Mouse (Mus musculus) limb, embryonic 11.5 days (tissue): ENCODE data around the gene Ifitm5. TPM values are rescaled to one million over a fixed set of nuclear protein-coding genes. Genes with fewer than 3 reads are reported as not detected.
"Not testable (repeated sequence)": the region's sequence is repeated elsewhere in the genome, so short reads cannot be mapped to it uniquely, and the experiment has no call there.

Experiments
- ATAC-seq: fragments of 200-750 bp; cut with Nextera tagmentation; 2 replicates; pipeline ENCODE4 v1.8.0; 2017; ENCODE audit warnings: low read depth; ENCODE audit not compliant: insufficient number of reproducible peaks, low FRiP score, low TSS enrichment
- DNase-seq: peaks from one replicate; pipeline ENCODE4 v3.0.0-alpha.2; 2015; ENCODE audit warnings: low spot score
- H3K27ac ChIP-seq: fragments of 300-500 bp; sonication (generic); replicated peaks from 2 replicates; pipeline ENCODE4 v1.5.1; 2014; ENCODE audit warnings: low read depth, mild to moderate bottlenecking, low read length
- H3K27me3 ChIP-seq: fragments of 300-500 bp; sonication (generic); 2 replicates; pipeline ENCODE4 v1.6.1; 2014; ENCODE audit warnings: mild to moderate bottlenecking, low read length, mixed read lengths; ENCODE audit not compliant: control insufficient read depth, insufficient read depth
- H3K36me3 ChIP-seq: fragments of 300-500 bp; sonication (generic); 2 replicates; pipeline ENCODE4 v1.6.1; 2014; ENCODE audit warnings: mild to moderate bottlenecking, low read length, moderate library complexity, mixed read lengths; ENCODE audit not compliant: control insufficient read depth, insufficient read depth
- H3K4me1 ChIP-seq: fragments of 300-500 bp; sonication (generic); 2 replicates; pipeline ENCODE4 v1.6.1; 2014; ENCODE audit warnings: low read length, mixed read lengths; ENCODE audit not compliant: control insufficient read depth, insufficient read depth
- H3K4me2 ChIP-seq: fragments of 300-500 bp; sonication (generic); 2 replicates; pipeline ENCODE4 v1.6.1; 2014; ENCODE audit warnings: low read depth, mild to moderate bottlenecking, moderate library complexity; ENCODE audit not compliant: severe bottlenecking
- H3K4me3 ChIP-seq: fragments of 300-500 bp; sonication (generic); 2 replicates; pipeline ENCODE4 v1.5.1; 2014; ENCODE audit warnings: low read depth, low read length
- H3K9ac ChIP-seq: fragments of 300-500 bp; sonication (generic); 2 replicates; pipeline ENCODE4 v1.6.1; 2014; ENCODE audit warnings: mild to moderate bottlenecking, low read length
- H3K9me3 ChIP-seq: fragments of 300-500 bp; sonication (generic); 2 replicates; pipeline ENCODE4 v1.6.1; 2016; ENCODE audit warnings: low read length; ENCODE audit not compliant: control insufficient read depth
- WGBS: fragments of 180-500 bp; shearing (Covaris S2); extraction: QIAGEN DNeasy Blood & Tissue Kit; methylation state at CpG from one replicate; pipeline ENCODE4 v1.1.7; 2014; 5-methylcytosine and 5-hydroxymethylcytosine counted together
- polyA plus RNA-seq: library from polyadenylated mRNA; unstranded; fragments of >200 nt; fragmentation: Nextera tagmentation; extraction: Ambion mirVana; gene quantifications from 2 replicates; pipeline ENCODE4 v1.2.1, GENCODE M21; 2014

Ifitm5 gene
- polyA plus RNA-seq, 1 experiment from 2014 or later = 1.9 TPM

GRCm38 (mm10) chr7:140987182-140988138, 37.4 kb upstream of the Ifitm5 start:
- 87% methylated on average over 17 of the region's 17 CpGs for WGBS
- Histone ChIP-seq H3K4me1 (peaks cover 7% of the 10 kb centered on the region), H3K4me3 (no peak overlapping the region), H3K4me2 (no peak overlapping the region), H3K36me3 (no peaks in the 10 kb centered on the region), H3K27me3 (no peaks in the 10 kb centered on the region), H3K9ac (no peak overlapping the region), H3K27ac (no peak overlapping the region), H3K9me3 (no peaks in the 10 kb centered on the region)
- DNase-seq = no peak
- no peak for ATAC-seq

GRCm38 (mm10) chr7:140982971-140983370, 32.9 kb upstream of the Ifitm5 start:
- no peaks in the 10 kb centered on the region for H3K36me3 ChIP-seq
- no peak for ATAC-seq

GRCm38 (mm10) chr7:140981704-140982103, 31.6 kb upstream of the Ifitm5 start:
- no peak for ATAC-seq
- H3K4me2 ChIP-seq = no peak overlapping the region
- no peaks in the 10 kb centered on the region for H3K36me3 ChIP-seq
- H3K27ac ChIP-seq = no peak overlapping the region
- no peak for DNase-seq
- no peaks in the 10 kb centered on the region for H3K4me1 ChIP-seq
- no peaks in the 10 kb centered on the region for H3K27me3 ChIP-seq
- no peaks in the 10 kb centered on the region for H3K9me3 ChIP-seq
- H3K4me3 ChIP-seq = no peak overlapping the region
- WGBS = 97% methylated on average over 8 of the region's 8 CpGs
- no peak overlapping the region for H3K9ac ChIP-seq

More at GRCm38 (mm10) chr7:140982971-140983370, 32.9 kb upstream of the Ifitm5 start:
- Histone ChIP-seq H3K9ac (no peak overlapping the region), H3K4me1 (no peaks in the 10 kb centered on the region), H3K4me3 (no peak overlapping the region), H3K4me2 (no peak overlapping the region), H3K9me3 (no peaks in the 10 kb centered on the region), H3K27me3 (no peaks in the 10 kb centered on the region), H3K27ac (no peak overlapping the region)
- WGBS = 89% methylated on average over 7 of the region's 7 CpGs
- no peak for DNase-seq

GRCm38 (mm10) chr7:140976720-140977119, 26.6 kb upstream of the Ifitm5 start:
- 90% methylated on average over 9 of the region's 9 CpGs for WGBS
- ATAC-seq, DNase-seq, H3K4me1 ChIP-seq, H3K27ac ChIP-seq, H3K4me2 ChIP-seq, H3K27me3 ChIP-seq, H3K4me3 ChIP-seq, H3K9me3 ChIP-seq, H3K9ac ChIP-seq, H3K36me3 ChIP-seq: not testable (repeated sequence)

- Histone ChIP-seq H3K9ac (no peak overlapping the region), H3K36me3 (no peaks in the 10 kb centered on the region), H3K27ac (no peak overlapping the region), H3K27me3 (no peaks in the 10 kb centered on the region), H3K4me2 (no peak overlapping the region), H3K4me1 (peaks cover 11% of the 10 kb centered on the region; the same call in 1 of the 2 replicates), H3K4me3 (no peak overlapping the region), H3K9me3 (no peaks in the 10 kb centered on the region)
- no peak for DNase-seq
- ATAC-seq = no peak
- 25% methylated on average over 3 of the region's 3 CpGs for WGBS
Measured at GRCm38 (mm10) chr7:140975465-140975864, 25.4 kb upstream of the Ifitm5 start.

- Histone ChIP-seq H3K4me3 (no peak overlapping the region), H3K9me3 (no peaks in the 10 kb centered on the region), H3K9ac (no peak overlapping the region), H3K27me3 (no peaks in the 10 kb centered on the region), H3K4me1 (peaks cover 11% of the 10 kb centered on the region; the same call in 1 of the 2 replicates), H3K4me2 (no peak overlapping the region), H3K27ac (no peak overlapping the region), H3K36me3 (no peaks in the 10 kb centered on the region)
- no peak for ATAC-seq
- WGBS = 24% methylated on average over 9 of the region's 9 CpGs
- DNase-seq = no peak
Measured at GRCm38 (mm10) chr7:140974940-140975339, 24.8 kb upstream of the Ifitm5 start.

GRCm38 (mm10) chr7:140973396-140974165, 23.5 kb upstream of the Ifitm5 start:
- H3K9me3 ChIP-seq = no peaks in the 10 kb centered on the region
- WGBS = 29% methylated on average over 14 of the region's 14 CpGs
- H3K36me3 ChIP-seq = no peaks in the 10 kb centered on the region
- H3K4me2 ChIP-seq = no peak overlapping the region
- H3K4me1 ChIP-seq = peaks cover 17% of the 10 kb centered on the region; the same call in 1 of the 2 replicates
- ATAC-seq (no peak), DNase-seq (no peak)
- no peak overlapping the region for H3K9ac ChIP-seq
- no peak overlapping the region for H3K4me3 ChIP-seq
- H3K27ac ChIP-seq = peak overlapping the region; percentile 54; the same call in 1 of the 2 replicates
- H3K27me3 ChIP-seq = no peaks in the 10 kb centered on the region

GRCm38 (mm10) chr7:140971479-140972171, 21.5 kb upstream of the Ifitm5 start:
- H3K27me3 ChIP-seq = no peaks in the 10 kb centered on the region
- no peaks in the 10 kb centered on the region for H3K9me3 ChIP-seq
- H3K4me1 ChIP-seq = peaks cover 22% of the 10 kb centered on the region
- H3K27ac ChIP-seq = no peak overlapping the region
- H3K9ac ChIP-seq = no peak overlapping the region
- no peak overlapping the region for H3K4me2 ChIP-seq
- no peak overlapping the region for H3K4me3 ChIP-seq
- no peak for ATAC-seq
- DNase-seq = no peak
- H3K36me3 ChIP-seq = no peaks in the 10 kb centered on the region
- 83% methylated on average over 8 of the region's 8 CpGs for WGBS
